Mouse (Mus musculus) ovary, postnatal 14 days (tissue): ENCODE data around the gene Gm10964.

Experiments
- DNase-seq: peaks from one replicate; pipeline ENCODE4 v3.0.0; 2022; ENCODE audit warnings: low spot score

Gm10964 gene

GRCm38 (mm10) chr3:103739329-103739728, at the start of gene Gm10964:
Gene Gm10964, plus strand, starts transcription at chr3:103739366.
- no peak for DNase-seq

- no peak for DNase-seq
Observed at GRCm38 (mm10) chr3:103690506-103690905, 48.7 kb upstream of the Gm10964 start.

- no peak for DNase-seq
Observed at GRCm38 (mm10) chr3:103695556-103695955, 43.6 kb upstream of the Gm10964 start.

GRCm38 (mm10) chr3:103696388-103696925, 42.7 kb upstream of the Gm10964 start:
- DNase-seq, result no peak

GRCm38 (mm10) chr3:103704661-103705060, 34.5 kb upstream of the Gm10964 start:
- DNase-seq, result no peak

- DNase-seq, result no peak
Observed at GRCm38 (mm10) chr3:103705426-103705825, 33.7 kb upstream of the Gm10964 start.

- no peak for DNase-seq
Observed at GRCm38 (mm10) chr3:103709470-103710040, 29.6 kb upstream of the Gm10964 start.

- DNase-seq, result no peak
Observed at GRCm38 (mm10) chr3:103712196-103712595, 27.0 kb upstream of the Gm10964 start.

GRCm38 (mm10) chr3:103714236-103714875, 24.8 kb upstream of the Gm10964 start:
- no peak for DNase-seq

- no peak for DNase-seq
Observed at GRCm38 (mm10) chr3:103714942-103715341, 24.2 kb upstream of the Gm10964 start.

- DNase-seq, result no peak
Observed at GRCm38 (mm10) chr3:103715762-103716693, 23.1 kb upstream of the Gm10964 start.

- DNase-seq, result no peak
Observed at GRCm38 (mm10) chr3:103716774-103717760, 22.1 kb upstream of the Gm10964 start.

GRCm38 (mm10) chr3:103718728-103719127, 20.4 kb upstream of the Gm10964 start:
- DNase-seq, result no peak

- no peak for DNase-seq
Observed at GRCm38 (mm10) chr3:103724137-103724536, 15.0 kb upstream of the Gm10964 start.

- no peak for DNase-seq
Observed at GRCm38 (mm10) chr3:103726642-103727041, 12.5 kb upstream of the Gm10964 start.

GRCm38 (mm10) chr3:103727813-103728326, 11.3 kb upstream of the Gm10964 start:
- no peak for DNase-seq

- no peak for DNase-seq
Observed at GRCm38 (mm10) chr3:103729850-103730249, 9.3 kb upstream of the Gm10964 start.

GRCm38 (mm10) chr3:103732116-103732515, 7.0 kb upstream of the Gm10964 start:
- no peak for DNase-seq

GRCm38 (mm10) chr3:103733176-103733575, 6.0 kb upstream of the Gm10964 start:
- DNase-seq, result no peak

GRCm38 (mm10) chr3:103733799-103734695, 5.1 kb upstream of the Gm10964 start:
- DNase-seq, result no peak
